Mouse (Mus musculus) stomach, postnatal 0 days (tissue): ENCODE results near the gene Sugct. TPM values are rescaled to one million over a fixed set of nuclear protein-coding genes. Genes with fewer than 3 reads are reported as not detected.

Source experiments
- ATAC-seq: fragments of 200-750 bp; cut with Nextera tagmentation; 2 replicates; pipeline ENCODE4 v1.8.0; 2017; ENCODE audit not compliant: low FRiP score, low TSS enrichment
- DNase-seq: peaks from one replicate; pipeline ENCODE4 v3.0.0-alpha.2; 2016; ENCODE audit warnings: low spot score
- H3K27ac ChIP-seq: fragments of 300-500 bp; sonication (generic); replicated peaks from 2 replicates; pipeline ENCODE4 v1.5.1; 2014; ENCODE audit warnings: mild to moderate bottlenecking, control low read depth
- H3K27me3 ChIP-seq: fragments of 300-500 bp; sonication (generic); 2 replicates; pipeline ENCODE4 v1.6.1; 2014; ENCODE audit warnings: low read length; ENCODE audit not compliant: control insufficient read depth, insufficient read depth
- H3K36me3 ChIP-seq: fragments of 300-500 bp; sonication (generic); 2 replicates; pipeline ENCODE4 v1.6.1; 2014; ENCODE audit warnings: low read length, mixed read lengths; ENCODE audit not compliant: control insufficient read depth, insufficient read depth
- H3K4me1 ChIP-seq: fragments of 300-500 bp; sonication (generic); replicated peaks from 2 replicates; pipeline ENCODE4 v1.6.1; 2014; ENCODE audit warnings: antibody characterized with exemption; ENCODE audit not compliant: control insufficient read depth, insufficient read depth
- H3K4me2 ChIP-seq: fragments of 300-500 bp; sonication (generic); replicated peaks from 2 replicates; pipeline ENCODE4 v1.6.1; 2014; ENCODE audit warnings: low read depth, mild to moderate bottlenecking, control low read depth, moderate library complexity
- H3K4me3 ChIP-seq: fragments of 300-500 bp; sonication (generic); 2 replicates; pipeline ENCODE4 v1.5.1; 2014; ENCODE audit warnings: low read depth, low read length, control low read depth
- H3K9ac ChIP-seq: fragments of 300-500 bp; sonication (generic); 2 replicates; pipeline ENCODE4 v1.6.1; 2014; ENCODE audit warnings: mild to moderate bottlenecking, low read length, control low read depth, mixed read lengths
- H3K9me3 ChIP-seq: fragments of 300-500 bp; sonication (generic); 2 replicates; pipeline ENCODE4 v1.6.1; 2016; ENCODE audit warnings: low read length; ENCODE audit not compliant: control insufficient read depth
- CTCF ChIP-seq: IDR thresholded peaks from 2 replicates; pipeline ENCODE4 v1.5.1; 2016; ENCODE audit warnings: antibody characterized with exemption, low read depth, mild to moderate bottlenecking, moderate library complexity
- EP300 ChIP-seq: optimal IDR thresholded peaks from 2 replicates; pipeline ENCODE3; 2016; ENCODE audit warnings: antibody characterized with exemption
- WGBS: fragments of 180-500 bp; shearing (Covaris S2); extraction: QIAGEN DNeasy Blood & Tissue Kit; methylation state at CpG from one replicate; pipeline ENCODE4 v1.1.7; 2014; 5-methylcytosine and 5-hydroxymethylcytosine counted together
- polyA plus RNA-seq: library from polyadenylated mRNA; unstranded; fragments of >200 nt; fragmentation: Nextera tagmentation; extraction: Ambion mirVana; gene quantifications from 2 replicates; pipeline ENCODE4 v1.2.1, GENCODE M21; 2015

Sugct gene
- polyA plus RNA-seq, 1 experiment from 2014 or later = 6.1 TPM

DNA sequence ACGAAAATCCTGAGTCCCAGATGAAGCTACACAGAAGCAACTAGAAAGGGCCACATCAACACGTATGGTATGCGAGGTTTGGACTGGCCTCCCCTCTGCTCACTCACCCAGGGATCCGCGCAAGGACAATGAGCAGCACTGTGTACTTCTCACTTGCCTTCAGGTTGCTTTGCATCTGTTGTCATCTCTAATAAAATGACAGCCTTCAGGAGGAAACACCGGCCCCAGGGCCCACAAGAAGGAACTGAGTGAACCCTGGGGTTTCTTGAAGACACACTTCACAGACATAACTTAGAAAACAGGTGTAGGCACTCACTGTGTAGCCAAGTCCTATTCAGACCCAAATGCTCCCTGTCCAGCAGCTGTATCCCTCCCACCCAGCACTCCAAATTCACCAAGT is 877.9 kb downstream of the Sugct start:
- no peaks in the 10 kb centered on the region for H3K27me3 ChIP-seq
- no peak for TF ChIP-seq EP300
- no peak for TF ChIP-seq CTCF
- WGBS = 70% methylated on average over 6 of the region's 6 CpGs

DNA sequence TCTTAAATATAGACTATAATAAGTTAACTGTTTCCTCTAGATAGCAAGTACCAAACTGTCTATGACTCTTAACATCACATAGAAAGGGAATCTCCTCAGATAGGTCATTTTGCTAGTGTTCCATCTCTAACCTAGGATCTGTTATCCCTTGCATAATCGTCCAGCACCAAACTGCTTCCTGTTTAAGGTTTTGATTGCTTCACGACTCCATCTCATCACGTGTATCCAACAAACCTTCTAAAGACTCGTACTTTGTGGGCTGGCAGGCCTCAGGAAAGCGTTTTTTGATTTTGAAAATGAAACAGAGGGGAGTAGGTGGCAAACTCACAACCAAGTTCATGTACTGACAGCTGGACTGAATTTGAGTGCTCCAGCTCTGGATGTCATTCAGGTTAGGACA is 878.6 kb downstream of the Sugct start:
- H3K9ac ChIP-seq = no peak overlapping the region
- H3K27me3 ChIP-seq = no peaks in the 10 kb centered on the region
- WGBS = 67% methylated on average over 5 of the region's 5 CpGs
- H3K4me2 ChIP-seq = no peak overlapping the region
- no peak overlapping the region for H3K27ac ChIP-seq
- DNase-seq (no peak), ATAC-seq (no peak)
- no peak for TF ChIP-seq CTCF
- no peak for TF ChIP-seq EP300
- no peaks in the 10 kb centered on the region for H3K36me3 ChIP-seq
- H3K9me3 ChIP-seq = no peaks in the 10 kb centered on the region
- no peak overlapping the region for H3K4me3 ChIP-seq
- no peaks in the 10 kb centered on the region for H3K4me1 ChIP-seq

More for the DNA sequence above, 877.9 kb downstream of the Sugct start:
- H3K9me3 ChIP-seq = no peaks in the 10 kb centered on the region
- ATAC-seq (no peak), DNase-seq (no peak)
- H3K27ac ChIP-seq = no peak overlapping the region
- H3K9ac ChIP-seq = no peak overlapping the region
- H3K4me3 ChIP-seq = no peak overlapping the region
- H3K4me1 ChIP-seq = no peaks in the 10 kb centered on the region
- H3K36me3 ChIP-seq = no peaks in the 10 kb centered on the region
- no peak overlapping the region for H3K4me2 ChIP-seq

DNA sequence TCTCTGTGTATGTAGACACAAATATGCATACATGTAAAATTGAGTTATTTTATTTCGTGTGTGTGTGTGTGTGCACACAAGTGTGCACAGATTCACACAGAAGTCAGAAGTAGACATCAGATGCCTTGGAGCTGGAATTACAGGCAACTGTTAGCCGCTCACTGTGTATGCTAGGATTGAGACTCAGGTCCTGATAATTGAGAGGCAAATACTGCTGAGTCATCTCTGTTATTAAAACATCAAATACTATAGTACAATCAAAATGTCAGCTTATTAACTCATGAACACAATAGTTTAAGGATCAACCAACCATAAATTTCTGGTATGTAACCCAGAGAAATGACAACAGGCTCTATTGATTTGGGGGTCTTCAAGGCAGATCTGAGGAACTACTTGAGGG is 883.1 kb downstream of the Sugct start:
- no peak overlapping the region for H3K4me3 ChIP-seq
- no peaks in the 10 kb centered on the region for H3K27me3 ChIP-seq
- no peak for DNase-seq
- no peak overlapping the region for H3K27ac ChIP-seq
- H3K4me1 ChIP-seq = no peaks in the 10 kb centered on the region
- 87% methylated on average over 2 of the region's 2 CpGs for WGBS
- no peak overlapping the region for H3K9ac ChIP-seq
- H3K4me2 ChIP-seq = no peak overlapping the region
- no peaks in the 10 kb centered on the region for H3K36me3 ChIP-seq
- no peak for TF ChIP-seq CTCF
- TF ChIP-seq EP300 = no peak
- no peaks in the 10 kb centered on the region for H3K9me3 ChIP-seq
- ATAC-seq = no peak

Other genes starting within 250 kb of the Sugct start
- 33.2 and 33.9 TPM in 2 replicates for gene Mplkip, start 361 bp downstream of the Sugct start, polyA plus RNA-seq
- gene Cdk13, start 109.5 kb upstream of the Sugct start, polyA plus RNA-seq = 8.6 and 9.3 TPM in 2 replicates
- 87.8 and 94.8 TPM in 2 replicates for gene Rala, start 248.7 kb upstream of the Sugct start, polyA plus RNA-seq